In genomic region chr5:143000654-143001500, GRCm38 (mm10) we compare ENCODE assay signal across 8 mouse cellular contexts. TPM values are rescaled to one million over a fixed set of nuclear protein-coding genes. Genes with fewer than 3 reads are reported as not detected.
A peak's percentile ranks its signal among the peaks of the same experiment; 100 is the strongest.
DNase-seq lines count a peak whose midpoint lies in the region; ATAC-seq and TF ChIP-seq lines count a peak whose summit lies in the region.

No protein-coding gene starts in this region.

- H3K4me1 ChIP-seq in thymus, adult 2 months (replicated peaks; ENCODE audit: control insufficient read depth, insufficient read depth, low read length), result peaks cover 13% of the 10 kb centered on the region
- H3K4me1 ChIP-seq in intestine, embryonic 16.5 days (ENCODE audit: control insufficient read depth, insufficient read depth, low read length), result peaks cover 35% of the 10 kb centered on the region
- peaks cover 5% of the 10 kb centered on the region for H3K4me1 ChIP-seq in liver, adult 2 months (ENCODE audit: control insufficient read depth, insufficient read depth, low read length)
- peaks cover 20% of the 10 kb centered on the region for H3K4me1 ChIP-seq in olfactory bulb, adult 2 months (ENCODE audit: control insufficient read depth, insufficient read depth, low read length)

- no peak for TF ChIP-seq CTCF in thymus, adult 2 months (IDR thresholded peaks at IDR 0.05; ENCODE audit: borderline replicate concordance, control insufficient read depth, extremely low read depth, insufficient read depth, low read length, poor library complexity)
- TF ChIP-seq CTCF in liver, adult 2 months (IDR thresholded peaks at IDR 0.05; ENCODE audit: low read depth, low read length), result no peak
- TF ChIP-seq CTCF in olfactory bulb, adult 2 months (IDR thresholded peaks at IDR 0.05; ENCODE audit: insufficient read depth, low read depth, low read length), result no peak

- no peaks in the 10 kb centered on the region for H3K27me3 ChIP-seq in thymus, adult 2 months (ENCODE audit: control insufficient read depth, insufficient read depth, low read length)
- no peaks in the 10 kb centered on the region for H3K27me3 ChIP-seq in intestine, embryonic 16.5 days (replicated peaks; ENCODE audit: control insufficient read depth, insufficient read depth, low read length)
- no peaks in the 10 kb centered on the region for H3K27me3 ChIP-seq in liver, adult 2 months (ENCODE audit: control insufficient read depth, insufficient read depth, low read length)

- peak overlapping the region; percentile 2; the same call in 1 of the 2 replicates for H3K27ac ChIP-seq in thymus, adult 2 months (ENCODE audit: control insufficient read depth, insufficient read depth, low read length)
- H3K27ac ChIP-seq in intestine, embryonic 16.5 days (ENCODE audit: low read length), result peak overlapping the region; percentile 98
- H3K27ac ChIP-seq in liver, adult 2 months (replicated peaks; ENCODE audit: insufficient read depth, low read depth, low read length), result peak overlapping the region; percentile 14
- peak overlapping the region; percentile 10 for H3K27ac ChIP-seq in olfactory bulb, adult 2 months (ENCODE audit: insufficient read depth, low read depth, low read length)

- TF ChIP-seq POLR2A in thymus, adult 2 months (IDR thresholded peaks at IDR 0.05; ENCODE audit: control insufficient read depth, extremely low read depth, insufficient read depth, low read length, poor library complexity), result no peak
- TF ChIP-seq POLR2A in liver, adult 2 months (IDR thresholded peaks at IDR 0.05; ENCODE audit: extremely low read depth, insufficient read depth, low read length), result no peak
- TF ChIP-seq POLR2A in olfactory bulb, adult 2 months (IDR thresholded peaks at IDR 0.05; ENCODE audit: insufficient read depth, low read depth, low read length), result no peak

- H3K9me3 ChIP-seq in intestine, embryonic 16.5 days (ENCODE audit: control insufficient read depth, low read length), result no peaks in the 10 kb centered on the region

- no peaks in the 10 kb centered on the region for H3K36me3 ChIP-seq in thymus, adult 2 months (ENCODE audit: control insufficient read depth, insufficient read depth, low read length)
- H3K36me3 ChIP-seq in intestine, embryonic 16.5 days (ENCODE audit: control insufficient read depth, insufficient read depth, low read length), result no peaks in the 10 kb centered on the region
- H3K36me3 ChIP-seq in liver, adult 2 months (ENCODE audit: control insufficient read depth, insufficient read depth, low read length), result no peaks in the 10 kb centered on the region; the same call in 1 of the 2 replicates

- peak overlapping the region; percentile 48 for H3K9ac ChIP-seq in intestine, embryonic 16.5 days (ENCODE audit: low read depth, low read length)
- no peak overlapping the region; the same call in 1 of the 2 replicates for H3K9ac ChIP-seq in liver, adult 2 months (ENCODE audit: low read depth, low read length)

- ATAC-seq in intestine, embryonic 16.5 days, result peak; percentile 72
- ATAC-seq in CD4-positive, CD25-positive, alpha-beta regulatory T cell, adult 4 months, result no peak

- peak; percentile 8 for DNase-seq in thymus, adult 2 months
- no peak for DNase-seq in thymus, adult 18-20 months
- peak; percentile 94 for DNase-seq in forelimb bud, embryonic 11.5 days (ENCODE audit: low read depth, low spot score)
- peak; percentile 9 for DNase-seq in liver, adult 2 months (ENCODE audit: extremely low read depth, low read depth, low spot score)
- DNase-seq in urinary bladder, adult 2 months (ENCODE audit: low spot score), result no peak

- H3K4me2 ChIP-seq in intestine, embryonic 16.5 days (ENCODE audit: low read depth, low read length), result peak overlapping the region; percentile 32; the same call in 1 of the 2 replicates

- 23% methylated on average over 9 of the region's 9 CpGs for WGBS in thymus, adult 2 months
- WGBS in intestine, embryonic 16.5 days, result 47% methylated on average over 9 of the region's 9 CpGs
- WGBS in liver, adult 2 months, result 78% methylated on average over 9 of the region's 9 CpGs
- WGBS in olfactory bulb, adult 2 months, result 57% methylated on average over 9 of the region's 9 CpGs

- no peaks in the 10 kb centered on the region for H3K79me2 ChIP-seq in liver, adult 2 months (ENCODE audit: control insufficient read depth, insufficient read depth, low read length)

- no peak overlapping the region for H3K4me3 ChIP-seq in thymus, adult 2 months (ENCODE audit: control insufficient read depth, insufficient read depth, low read length)
- no peak overlapping the region for H3K4me3 ChIP-seq in intestine, embryonic 16.5 days (ENCODE audit: low read length)
- no peak overlapping the region for H3K4me3 ChIP-seq in liver, adult 2 months (ENCODE audit: insufficient read depth, low read depth, low read length)
- H3K4me3 ChIP-seq in olfactory bulb, adult 2 months (ENCODE audit: insufficient read depth, low read depth, low read length), result no peak overlapping the region

RNA-seq across cellular contexts. Expression of gene Fscn1, which starts 40.7 kb away (rescaled TPM):
- polyA plus RNA-seq in thymus, adult 2 months (2012; rRNA removed), result 148 and 157 TPM in 2 replicates
- polyA plus RNA-seq in intestine, embryonic 16.5 days (2015; fragmentation: Nextera tagmentation; extraction: Ambion mirVana), result 120 and 129 TPM in 2 replicates
- total RNA-seq in liver, adult 2 months (2014; rRNA removed), result 2.0 and 4.2 TPM in 2 replicates
- polyA plus RNA-seq in liver, adult 2 months (2012; rRNA removed), result 3.0 and 4.4 TPM in 2 replicates
- not detected in 2 replicates for polyA plus RNA-seq in olfactory bulb, adult 2 months (2012; ENCODE audit: insufficient read depth, insufficient read length, low replicate concordance, missing spikeins)
- polyA plus RNA-seq in urinary bladder, adult 2 months (2012; rRNA removed), result 63.4 and 69.0 TPM in 2 replicates
- polyA plus RNA-seq in CD4-positive, CD25-positive, alpha-beta regulatory T cell, adult 4 months (2017; shearing (Covaris generic)), result under 1 TPM; 0.36 to 0.58 TPM

Comparison
In these comparisons a context has a peak if more than half of its experiments do, and no peak if none do; other contexts are left out.
1. DNase-seq: peak in thymus, adult 2 months (single experiment), forelimb bud, embryonic 11.5 days (single experiment) and liver, adult 2 months (single experiment); none in thymus, adult 18-20 months (0 of 2) and urinary bladder, adult 2 months (single experiment).
2. H3K27ac ChIP-seq: peak in every context shown above with its lines; median percentile 98 in intestine, embryonic 16.5 days; 14 in liver, adult 2 months; 10 in olfactory bulb, adult 2 months; 2 in thymus, adult 2 months.